Mouse (Mus musculus): ENCODE data around the gene Olfr784. TPM values are rescaled to one million over a fixed set of nuclear protein-coding genes. Genes with fewer than 3 reads are reported as not detected.

The Olfr784 gene
- polyA plus RNA-seq, 1 experiment from 2014 or later, result not detected

Other genes starting within 250 kb of the Olfr784 start
- gene Olfr770, start 245.1 kb upstream of the Olfr784 start, polyA plus RNA-seq (2015; fragmentation: Nextera tagmentation; extraction: Ambion mirVana), result not detected in 2 replicates
- gene Olfr771, start 219.3 kb upstream of the Olfr784 start, polyA plus RNA-seq (2015; fragmentation: Nextera tagmentation; extraction: Ambion mirVana), result not detected in 2 replicates
- gene Olfr772, start 206.2 kb upstream of the Olfr784 start, polyA plus RNA-seq (2015; fragmentation: Nextera tagmentation; extraction: Ambion mirVana), result not detected in 2 replicates
- not detected in 2 replicates for gene Olfr773, start 196.7 kb upstream of the Olfr784 start, polyA plus RNA-seq (2015; fragmentation: Nextera tagmentation; extraction: Ambion mirVana)
- gene Olfr774, start 147.9 kb upstream of the Olfr784 start, polyA plus RNA-seq (2015; fragmentation: Nextera tagmentation; extraction: Ambion mirVana), result not detected in 2 replicates
- gene Olfr775, start 135.7 kb upstream of the Olfr784 start, polyA plus RNA-seq (2015; fragmentation: Nextera tagmentation; extraction: Ambion mirVana), result not detected in 2 replicates
- gene Olfr776, start 125.0 kb upstream of the Olfr784 start, polyA plus RNA-seq (2015; fragmentation: Nextera tagmentation; extraction: Ambion mirVana), result not detected in 2 replicates
- gene Olfr777, start 112.6 kb upstream of the Olfr784 start, polyA plus RNA-seq (2015; fragmentation: Nextera tagmentation; extraction: Ambion mirVana), result not detected in 2 replicates
- gene Olfr780, start 66.0 kb upstream of the Olfr784 start, polyA plus RNA-seq (2015; fragmentation: Nextera tagmentation; extraction: Ambion mirVana), result not detected in 2 replicates
- not detected in 2 replicates for gene Olfr781, start 55.2 kb upstream of the Olfr784 start, polyA plus RNA-seq (2015; fragmentation: Nextera tagmentation; extraction: Ambion mirVana)
- gene Olfr782, start 35.2 kb upstream of the Olfr784 start, polyA plus RNA-seq (2015; fragmentation: Nextera tagmentation; extraction: Ambion mirVana), result not detected in 2 replicates
- gene Olfr785, start 21.3 kb downstream of the Olfr784 start, polyA plus RNA-seq (2015; fragmentation: Nextera tagmentation; extraction: Ambion mirVana), result not detected in 2 replicates
- gene Olfr786, start 43.2 kb downstream of the Olfr784 start, polyA plus RNA-seq (2015; fragmentation: Nextera tagmentation; extraction: Ambion mirVana), result not detected in 2 replicates
- not detected in 2 replicates for gene Olfr787, start 77.8 kb downstream of the Olfr784 start, polyA plus RNA-seq (2015; fragmentation: Nextera tagmentation; extraction: Ambion mirVana)
- not detected in 2 replicates for gene Olfr788, start 86.9 kb downstream of the Olfr784 start, polyA plus RNA-seq (2015; fragmentation: Nextera tagmentation; extraction: Ambion mirVana)
- gene Olfr789, start 100.7 kb downstream of the Olfr784 start, polyA plus RNA-seq (2015; fragmentation: Nextera tagmentation; extraction: Ambion mirVana), result not detected in 2 replicates
- not detected in 2 replicates for gene Olfr790, start 114.4 kb downstream of the Olfr784 start, polyA plus RNA-seq (2015; fragmentation: Nextera tagmentation; extraction: Ambion mirVana)
- gene Olfr791, start 137.7 kb downstream of the Olfr784 start, polyA plus RNA-seq (2015; fragmentation: Nextera tagmentation; extraction: Ambion mirVana), result not detected in 2 replicates
- gene Olfr792, start 155.1 kb downstream of the Olfr784 start, polyA plus RNA-seq (2015; fragmentation: Nextera tagmentation; extraction: Ambion mirVana), result not detected in 2 replicates
- not detected in 2 replicates for gene Olfr794, start 183.6 kb downstream of the Olfr784 start, polyA plus RNA-seq (2015; fragmentation: Nextera tagmentation; extraction: Ambion mirVana)
- gene Olfr796, start 228.5 kb downstream of the Olfr784 start, polyA plus RNA-seq (2015; fragmentation: Nextera tagmentation; extraction: Ambion mirVana), result not detected in 2 replicates
- not detected in 2 replicates for gene Olfr798, start 243.9 kb downstream of the Olfr784 start, polyA plus RNA-seq (2015; fragmentation: Nextera tagmentation; extraction: Ambion mirVana)